Mouse (Mus musculus) Patski (cell line): Measurements from ENCODE around the gene Cwc25. TPM values are rescaled to one million over a fixed set of nuclear protein-coding genes. Genes with fewer than 3 reads are reported as not detected.

ENCODE experiments used
- ATAC-seq: fragments of 100-300 bp; one replicate; pipeline ENCODE4 v1.8.0; 2021
- CTCF ChIA-PET: fragments of 350-600 bp; sonication (Branson Sonifier 250); formaldehyde crosslinking; loops from one replicate; lab custom pipeline; 2022; ENCODE audit warnings: inconsistent platforms; lab: Charles Lee
- POLR2A ChIA-PET: fragments of 350-600 bp; sonication (Branson Sonifier 250); formaldehyde crosslinking; loops from one replicate; lab custom pipeline; 2022; ENCODE audit warnings: antibody characterized with exemption, inconsistent platforms; lab: Charles Lee
- DNase-seq: peaks from one replicate; pipeline ENCODE4 v3.0.0-alpha.2; 2011; ENCODE audit warnings: low read depth, low spot score
- H3K27me3 ChIP-seq: fragments of 371-371 bp; one replicate; pipeline ENCODE4 v1.5.1; 2021
- CTCF ChIP-seq: fragments of 100-300 bp; IDR thresholded peaks from one replicate; pipeline ENCODE4 v1.5.1; 2021
- in situ Hi-C: fragments of 300-500 bp; cut with MboI; formaldehyde crosslinking; loops from 3 replicates; pipeline ENCODE4 v1.11.1; 2018; ENCODE audit warnings: low pct_unique_long_range_greater_than_20kb, mixed read lengths
- polyA plus RNA-seq: library from polyadenylated mRNA; unstranded; gene quantifications from one replicate; pipeline ENCODE4 v1.2.3, GENCODE M21; 2021

The Cwc25 gene
- polyA plus RNA-seq, 1 experiment from 2014 or later, result 20.1 TPM

GRCm38 (mm10) chr11:97802495-97802894 is 36.1 kb upstream of the Cwc25 start:
- POLR2A ChIA-PET, result interaction anchor here (1.2 to 6.7 kb wide), 2 partner anchors 12 to 29 kb away, joined by 3 to 133 read pairs; no protein-coding TSS in a partner anchor
- CTCF ChIA-PET, result interaction anchor here (4.3 kb wide), 1 partner anchor 11 kb away, joined by 32 read pairs; no protein-coding TSS in a partner anchor
- no peak for TF ChIP-seq CTCF
- H3K27me3 ChIP-seq, result no peaks in the 10 kb centered on the region
- no peak for DNase-seq
- in situ Hi-C loops, result no loop called here
- ATAC-seq, result no peak

- in situ Hi-C loops, result no loop called here
- TF ChIP-seq CTCF, result no peak
- no peaks in the 10 kb centered on the region for H3K27me3 ChIP-seq
- POLR2A ChIA-PET, result interaction anchor here (0.9 to 6.7 kb wide), 3 partner anchors 12 to 38 kb away, joined by 3 to 133 read pairs (median 3); partner anchors contain the start of gene B230217C12Rik
- CTCF ChIA-PET, result interaction anchor here (1.6 to 4.3 kb wide), 2 partner anchors 11 to 82 kb away, joined by 5 to 32 read pairs; partner anchors contain the start of gene Fbxo47
- no peak for ATAC-seq
- no peak for DNase-seq
These were observed 35.8 kb upstream of the Cwc25 start for GRCm38 (mm10) chr11:97802194-97802470.

DNA sequence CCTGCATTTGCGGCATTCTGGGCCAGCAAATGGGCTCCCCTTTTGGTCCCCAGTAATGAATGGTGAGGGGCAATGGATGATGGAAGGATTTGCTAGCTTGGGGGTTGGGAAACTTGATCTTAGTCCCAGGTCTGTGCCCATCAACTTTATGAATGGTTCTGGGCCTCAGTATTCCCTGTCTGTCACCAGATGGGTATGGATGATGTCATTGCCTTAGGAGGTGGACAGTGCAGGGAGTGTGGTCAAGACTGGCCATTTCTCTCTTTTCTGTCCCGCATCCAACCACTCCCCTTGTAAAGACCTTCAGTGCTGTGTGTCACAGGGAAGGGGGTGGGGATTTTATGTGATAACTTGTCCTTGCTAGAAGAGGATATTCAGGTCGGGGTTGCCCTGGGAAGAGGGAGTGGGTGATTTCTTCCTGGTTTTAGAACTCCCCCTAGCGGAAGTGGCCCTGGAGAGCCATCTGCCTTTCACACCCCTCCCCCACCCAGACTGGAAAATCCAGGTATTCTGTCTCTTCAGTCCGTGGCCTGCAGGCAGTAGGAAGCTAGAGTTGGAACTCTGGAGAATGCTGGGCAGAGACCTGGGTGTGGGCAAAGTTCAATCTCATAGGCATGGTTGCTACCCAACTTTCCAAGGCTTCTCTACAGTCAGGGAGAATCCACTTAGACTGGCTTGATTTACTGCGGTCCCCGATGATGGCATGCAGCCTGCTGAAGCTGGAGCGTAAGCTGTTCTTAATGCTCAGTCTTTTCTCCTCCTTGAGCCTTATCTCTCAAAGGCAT is 35.2 kb upstream of the Cwc25 start:
- in situ Hi-C loops, result no loop called here
- POLR2A ChIA-PET, result interaction anchor here (0.9 to 6.7 kb wide), 3 partner anchors 13 to 39 kb away, joined by 3 to 133 read pairs (median 3); partner anchors contain the start of gene B230217C12Rik
- no peak for ATAC-seq
- CTCF ChIA-PET, result interaction anchor here (1.6 to 4.3 kb wide), 4 partner anchors 12 to 83 kb away, joined by 4 to 32 read pairs (median 7); partner anchors contain the start of gene Fbxo47
- no peak for DNase-seq
- no peaks in the 10 kb centered on the region for H3K27me3 ChIP-seq
- TF ChIP-seq CTCF, result no peak

DNA sequence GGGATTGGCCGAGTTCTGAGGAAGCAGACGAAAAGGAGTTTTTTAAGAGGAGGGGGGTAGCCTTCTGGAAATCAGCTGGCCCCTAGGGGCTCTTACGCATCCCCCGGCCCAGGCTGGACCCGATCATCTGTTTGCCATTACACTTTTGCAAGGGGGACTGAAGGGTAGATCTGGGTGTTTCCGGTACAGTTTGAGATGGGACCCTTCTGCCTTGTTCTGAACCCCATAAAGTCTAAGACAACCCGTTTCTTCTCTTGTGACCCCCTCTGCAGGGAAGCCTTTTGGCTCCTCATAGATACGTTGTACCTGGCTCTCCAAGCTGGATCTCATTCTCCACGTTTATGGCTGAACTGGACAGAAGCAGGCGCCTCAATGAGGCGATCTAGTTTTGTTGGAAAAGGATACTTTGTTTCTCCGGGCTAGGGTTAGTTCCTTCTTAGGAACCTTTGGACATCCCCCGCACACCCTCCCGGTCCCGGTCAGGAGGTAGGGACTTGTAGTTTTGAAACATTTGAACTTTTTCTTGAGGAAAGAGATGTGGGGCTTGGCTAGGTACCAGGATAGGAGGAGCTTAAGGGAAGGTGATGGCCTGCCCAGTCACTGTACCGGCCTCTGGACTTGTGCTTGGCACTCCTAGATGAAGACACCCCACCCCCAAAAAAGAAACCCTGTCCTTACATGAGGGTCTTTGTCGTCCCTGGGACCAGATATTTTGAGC is 34.5 kb upstream of the Cwc25 start:
- no peak for TF ChIP-seq CTCF
- ChIA-PET CTCF (interaction anchor here (1.6 to 4.3 kb wide), 4 partner anchors 12 to 83 kb away, joined by 4 to 32 read pairs (median 7); partner anchors contain the start of gene Fbxo47), POLR2A (interaction anchor here (0.9 to 6.7 kb wide), 2 partner anchors 14 to 91 kb away, joined by 3 to 133 read pairs; no protein-coding TSS in a partner anchor)
- H3K27me3 ChIP-seq, result no peaks in the 10 kb centered on the region
- in situ Hi-C loops, result no loop called here
- no peak for DNase-seq
- no peak for ATAC-seq

- in situ Hi-C loops, result loop anchor here (5.0 kb wide), 2 partner anchors 82 to 187 kb away; partner anchors contain the start of genes Fbxo47 and Plxdc1
- POLR2A ChIA-PET, result interaction anchor here (0.6 to 6.7 kb wide), 5 partner anchors 11 to 212 kb away, joined by 3 to 133 read pairs (median 3); partner anchors contain the start of gene Fbxo47
- CTCF ChIA-PET, result interaction anchor here (1.6 to 4.3 kb wide), 3 partner anchors 13 to 23 kb away, joined by 4 to 32 read pairs (median 9); no protein-coding TSS in a partner anchor
- no peaks in the 10 kb centered on the region for H3K27me3 ChIP-seq
- ATAC-seq, result peak; percentile 42
- DNase-seq, result no peak
- TF ChIP-seq CTCF, result no peak
These were observed 33.8 kb upstream of the Cwc25 start for GRCm38 (mm10) chr11:97799994-97800690.

GRCm38 (mm10) chr11:97799146-97799993 is 33.0 kb upstream of the Cwc25 start:
- peak; percentile 42 for ATAC-seq

GRCm38 (mm10) chr11:97798782-97799145 is 32.4 kb upstream of the Cwc25 start, which contains the start of gene Lasp1:
TSS of gene Lasp1 (plus strand) at chr11:97799000.
- no peak for TF ChIP-seq CTCF

More at GRCm38 (mm10) chr11:97799146-97799993, 33.0 kb upstream of the Cwc25 start:
- in situ Hi-C loops, result loop anchor here (5.0 kb wide), 2 partner anchors 83 to 188 kb away; partner anchors contain the start of genes Fbxo47 and Plxdc1
- POLR2A ChIA-PET, result interaction anchor here (0.6 to 6.7 kb wide), 4 partner anchors 10 to 212 kb away, joined by 3 to 133 read pairs (median 6); partner anchors contain the start of gene Fbxo47
- DNase-seq, result no peak
- CTCF ChIA-PET, result interaction anchor here (1.8 to 4.3 kb wide), 2 partner anchors 14 to 19 kb away, joined by 9 to 32 read pairs; no protein-coding TSS in a partner anchor
- H3K27me3 ChIP-seq, result no peaks in the 10 kb centered on the region
- TF ChIP-seq CTCF, result no peak

DNA sequence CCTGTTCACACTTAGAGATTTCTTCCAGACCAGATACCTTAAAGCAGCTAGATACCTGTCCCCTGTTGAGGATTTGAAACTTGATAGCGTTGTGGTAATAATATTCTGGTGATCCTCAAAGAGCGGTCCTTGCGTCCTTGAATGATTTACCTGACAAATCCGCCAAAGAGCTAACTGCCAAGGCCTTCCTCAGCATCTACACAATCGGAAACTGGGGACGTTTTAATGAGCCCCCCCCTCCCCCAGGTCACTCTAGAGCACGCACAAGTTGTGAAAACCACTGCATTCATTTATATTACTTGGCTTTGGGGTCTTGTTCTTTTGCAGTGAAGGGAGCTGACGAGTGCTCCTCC is 31.7 kb upstream of the Cwc25 start:
- TF ChIP-seq CTCF, result no peak
- no peak for ATAC-seq
- in situ Hi-C loops, result loop anchor here (5.0 kb wide), 2 partner anchors 84 to 189 kb away; partner anchors contain the start of genes Fbxo47 and Plxdc1
- ChIA-PET CTCF (no interaction called here), POLR2A (interaction anchor here (6.7 kb wide), 1 partner anchor 16 kb away, joined by 133 read pairs; no protein-coding TSS in a partner anchor)
- no peak for DNase-seq
- no peaks in the 10 kb centered on the region for H3K27me3 ChIP-seq

More at GRCm38 (mm10) chr11:97798782-97799145, 32.4 kb upstream of the Cwc25 start, which contains the start of gene Lasp1:
- ATAC-seq, result peak; percentile 5
- POLR2A ChIA-PET, result interaction anchor here (1.8 to 6.7 kb wide), 2 partner anchors 9 to 16 kb away, joined by 10 to 133 read pairs; no protein-coding TSS in a partner anchor
- H3K27me3 ChIP-seq, result no peaks in the 10 kb centered on the region
- in situ Hi-C loops, result loop anchor here (5.0 kb wide), 2 partner anchors 84 to 189 kb away; partner anchors contain the start of genes Fbxo47 and Plxdc1
- CTCF ChIA-PET, result no interaction called here
- no peak for DNase-seq
